Mouse (Mus musculus) activated CD4-positive, CD25-positive, alpha-beta regulatory T cell (primary cell): ENCODE data around the gene Mns1. TPM values are rescaled to one million over a fixed set of nuclear protein-coding genes. Genes with fewer than 3 reads are reported as not detected.

Experiments
- polyA plus RNA-seq, 2 experiments: library from polyadenylated mRNA; unstranded; fragments of 100-300 nt; shearing (Covaris generic); gene quantifications; one replicate each; pipeline ENCODE4 v1.2.1; 2017

Gene Mns1
- polyA plus RNA-seq: 10 to 100 TPM; 14.0 to 16.5 TPM

DNA sequence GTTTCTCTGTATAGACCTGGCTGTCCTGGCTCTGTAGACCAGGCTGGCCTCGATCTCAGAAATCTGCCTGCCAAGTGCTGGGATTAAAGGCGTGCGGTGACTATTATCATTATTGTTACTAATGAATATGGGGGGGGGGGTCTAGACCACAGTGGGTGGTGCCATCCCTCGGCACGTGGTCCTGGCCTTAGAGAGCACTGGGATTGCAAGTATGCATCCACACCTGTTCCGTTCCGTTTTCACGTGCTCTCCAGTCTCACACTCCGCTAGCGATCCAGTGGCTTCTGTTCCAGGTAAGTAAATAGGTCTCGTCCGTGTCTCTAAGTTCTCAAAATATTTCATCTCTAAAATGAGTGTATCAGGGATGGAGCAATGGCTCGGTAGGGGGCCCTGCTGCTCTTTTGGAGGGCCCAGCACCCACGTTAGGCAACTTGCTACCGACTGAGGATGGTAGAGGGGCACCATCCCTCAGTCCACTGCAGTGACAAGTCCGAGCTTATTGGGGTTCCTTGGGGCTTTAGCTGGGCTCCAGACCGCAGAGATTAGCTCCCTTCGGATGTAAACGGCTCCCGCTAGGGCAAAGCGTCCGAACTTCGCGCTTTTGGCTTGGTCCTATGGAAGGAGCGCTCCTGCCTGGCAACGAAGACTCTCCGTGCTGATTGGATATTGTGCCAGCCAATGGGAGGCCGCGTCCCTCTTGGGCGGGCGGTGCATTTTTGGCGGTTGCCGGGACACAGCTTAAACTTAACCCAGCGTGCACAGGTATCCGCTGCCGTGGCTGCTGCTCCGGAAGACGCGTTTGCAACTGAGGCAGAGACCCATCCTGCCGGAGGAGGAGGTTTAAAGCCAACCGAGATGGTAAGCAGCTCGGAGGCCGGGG lies at the start of gene Mns1:
Gene Mns1 (plus strand): TSS at position 190 of the 880 bp plus-strand sequence.

DNA sequence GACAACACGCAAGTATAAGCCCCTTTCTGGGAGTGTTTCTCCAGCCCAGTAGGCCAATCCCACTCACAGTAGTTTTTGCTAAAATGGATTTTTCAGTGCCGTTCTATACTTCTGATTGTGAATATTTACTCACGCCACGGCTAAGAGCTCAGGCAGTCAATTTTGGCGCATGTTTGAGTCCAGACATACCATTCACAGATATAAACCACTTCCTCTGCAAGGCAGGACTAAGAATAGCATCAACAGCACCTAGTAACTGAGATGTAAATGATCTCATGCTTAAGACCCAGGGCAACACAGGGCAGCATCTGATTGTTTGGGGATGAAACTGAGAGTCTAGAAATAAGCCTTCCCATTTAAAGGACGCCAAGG lies 54.4 kb downstream of the Mns1 start, which contains the start of gene Tex9:
Gene Tex9 (minus strand): TSS at position 19 of the 372 bp plus-strand sequence.

Other genes starting within 250 kb of the Mns1 start
- 10 to 100 TPM; 55.6 to 58.7 TPM for gene Zfp280d, start 163.2 kb upstream of the Mns1 start, polyA plus RNA-seq
- 10 to 100 TPM; 11.8 to 12.0 TPM for gene Tex9, start 54.2 kb downstream of the Mns1 start, polyA plus RNA-seq
- gene Rfx7, start 94.2 kb downstream of the Mns1 start, polyA plus RNA-seq: 10 to 100 TPM; 31.9 to 35.2 TPM
- 1 to 10 TPM; 2.1 to 3.4 TPM for gene Nedd4, start 224.3 kb downstream of the Mns1 start, polyA plus RNA-seq